Mouse (Mus musculus): ENCODE data around the gene Olfr555. TPM values are rescaled to one million over a fixed set of nuclear protein-coding genes. Genes with fewer than 3 reads are reported as not detected.
A peak's percentile ranks its signal among the peaks of the same experiment; 100 is the strongest.

The Olfr555 gene
- total and polyA plus RNA-seq, 3 experiments = not detected

DNA sequence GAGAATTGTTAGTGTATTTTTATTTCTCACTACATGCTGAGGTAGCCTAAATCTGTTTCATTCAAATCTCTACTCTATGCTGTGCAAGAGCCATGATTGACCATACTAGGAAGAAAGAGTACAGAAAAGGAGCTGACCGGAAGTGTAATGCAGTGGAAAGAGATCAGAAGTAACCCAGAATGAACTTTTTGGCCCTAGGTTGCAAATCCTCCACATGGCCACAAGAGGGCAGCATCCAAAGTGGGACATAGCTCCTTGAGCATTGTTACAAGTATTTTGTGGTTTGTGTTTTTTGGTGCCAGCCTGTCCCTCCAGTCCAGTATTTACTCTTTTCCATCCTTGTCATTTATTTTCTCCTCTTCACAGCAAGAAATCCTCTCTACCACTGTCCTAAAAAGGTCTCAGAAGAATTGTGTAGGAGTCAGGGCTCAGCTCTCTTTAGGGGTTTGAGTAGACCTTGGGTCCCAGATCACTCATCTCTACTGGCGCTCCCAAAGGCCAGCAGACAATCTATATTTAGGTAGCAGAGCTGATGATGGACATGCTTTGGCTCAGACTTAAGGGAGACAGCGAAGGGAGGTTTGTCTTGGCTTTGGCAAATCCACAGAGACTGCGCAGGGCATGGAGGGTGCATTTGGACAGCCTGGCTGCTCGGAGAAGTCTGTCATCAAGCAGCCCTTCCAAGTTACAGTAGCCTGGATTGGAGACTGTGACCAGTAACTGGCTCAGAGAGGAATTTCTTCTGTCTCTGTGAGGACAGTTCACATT is 36.9 kb downstream of the Olfr555 start, which contains the start of gene Olfr557:
Gene Olfr557, plus strand, starts transcription at position 553 of the 768 bp plus-strand sequence.
- Histone ChIP-seq H3K79me2 (replicated peaks; ENCODE audit: control insufficient read depth, insufficient read depth, low read length) (no peaks in the 10 kb centered on the region), H3K4me3 (no peak within 1 kb of the TSS), H3K36me3 (ENCODE audit: control insufficient read depth, insufficient read depth, low read length) (no peaks in the 10 kb centered on the region), H3K4me1 (ENCODE audit: control insufficient read depth, insufficient read depth, low read length) (no peaks in the 10 kb centered on the region), H3K9ac (ENCODE audit: low read depth, low read length) (no peak within 1 kb of the TSS), H3K27ac (no peak within 1 kb of the TSS; the same call in 1 of the 2 replicates), H3K27me3 (ENCODE audit: control insufficient read depth, insufficient read depth, low read length) (no peaks in the 10 kb centered on the region; the same call in 1 of the 2 replicates)
- 43% methylated on average over 5 of the region's 5 CpGs for WGBS
- TF ChIP-seq EP300 (IDR thresholded peaks at IDR 0.05; ENCODE audit: insufficient read depth, low read depth, low read length) (no peak), POLR2A (IDR thresholded peaks at IDR 0.05; ENCODE audit: insufficient read depth, low read depth, low read length) (no peak), CTCF (IDR thresholded peaks at IDR 0.05) (peak; percentile 89)
- intact Hi-C loops (cut with DNase I) = no loop called here
- peak in 1 of 2 experiments; percentile 45 for DNase-seq

DNA sequence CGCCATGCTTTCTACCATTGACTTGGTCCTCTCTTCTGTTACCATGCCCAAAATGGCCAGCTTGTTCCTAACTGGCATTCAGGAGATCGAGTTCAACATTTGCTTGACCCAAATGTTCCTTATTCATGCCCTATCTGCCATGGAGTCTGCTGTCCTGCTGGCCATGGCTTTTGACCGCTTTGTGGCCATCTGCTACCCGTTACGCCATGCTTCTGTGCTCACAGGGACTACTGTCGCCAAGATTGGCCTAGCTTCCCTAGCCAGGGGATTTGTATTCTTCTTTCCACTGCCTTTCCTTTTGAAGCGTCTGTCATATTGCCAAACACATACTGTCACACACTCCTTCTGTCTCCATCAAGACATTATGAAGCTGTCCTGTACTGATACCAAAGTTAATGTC is 39.8 kb downstream of the Olfr555 start:
- Histone ChIP-seq H3K9ac (ENCODE audit: low read depth, low read length) (no peak overlapping the region), H3K36me3 (ENCODE audit: control insufficient read depth, insufficient read depth, low read length) (no peaks in the 10 kb centered on the region), H3K4me1 (ENCODE audit: control insufficient read depth, insufficient read depth, low read length) (no peaks in the 10 kb centered on the region), H3K4me3 (no peak overlapping the region), H3K79me2 (replicated peaks; ENCODE audit: control insufficient read depth, insufficient read depth, low read length) (no peaks in the 10 kb centered on the region), H3K27ac (no peak overlapping the region), H3K27me3 (ENCODE audit: control insufficient read depth, insufficient read depth, low read length) (no peaks in the 10 kb centered on the region; the same call in 1 of the 2 replicates)
- WGBS = 87% methylated on average over 7 of the region's 7 CpGs
- TF ChIP-seq CTCF (IDR thresholded peaks at IDR 0.05) = no peak
- TF ChIP-seq EP300 (IDR thresholded peaks at IDR 0.05; ENCODE audit: insufficient read depth, low read depth, low read length) = no peak
- TF ChIP-seq POLR2A (IDR thresholded peaks at IDR 0.05; ENCODE audit: insufficient read depth, low read depth, low read length) = no peak
- intact Hi-C loops (cut with DNase I) = no loop called here
- no peak for DNase-seq

DNA sequence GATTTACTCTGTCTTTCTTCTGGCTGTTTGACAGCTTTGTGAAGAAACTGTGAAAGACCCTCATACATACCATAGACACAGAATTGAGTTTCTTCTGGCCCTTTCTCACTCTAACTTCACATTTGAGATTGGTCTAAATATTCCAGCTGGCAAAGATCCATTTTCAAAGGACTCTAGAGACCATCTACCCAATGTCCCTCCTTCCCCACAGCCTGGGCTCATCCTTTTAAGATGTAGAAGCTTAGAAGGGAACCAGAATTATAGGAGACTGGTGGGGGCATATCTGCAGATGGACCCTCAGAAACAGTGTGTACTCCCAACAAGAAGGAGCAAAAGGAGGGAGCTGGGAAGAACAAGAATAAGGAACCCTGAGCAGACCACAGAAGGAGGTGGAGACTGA is 43.3 kb downstream of the Olfr555 start, which contains the start of gene Olfr558:
Gene Olfr558, plus strand, starts transcription at position 301 of the 400 bp plus-strand sequence.
- TF ChIP-seq CTCF (IDR thresholded peaks at IDR 0.05) (no peak), POLR2A (IDR thresholded peaks at IDR 0.05; ENCODE audit: insufficient read depth, low read depth, low read length) (no peak), EP300 (IDR thresholded peaks at IDR 0.05; ENCODE audit: insufficient read depth, low read depth, low read length) (no peak)
- Histone ChIP-seq H3K9ac (ENCODE audit: low read depth, low read length) (no peak within 1 kb of the TSS), H3K4me1 (ENCODE audit: control insufficient read depth, insufficient read depth, low read length) (no peaks in the 10 kb centered on the region), H3K36me3 (ENCODE audit: control insufficient read depth, insufficient read depth, low read length) (no peaks in the 10 kb centered on the region), H3K4me3 (no peak within 1 kb of the TSS), H3K27ac (no peak within 1 kb of the TSS), H3K79me2 (replicated peaks; ENCODE audit: control insufficient read depth, insufficient read depth, low read length) (no peaks in the 10 kb centered on the region), H3K27me3 (ENCODE audit: control insufficient read depth, insufficient read depth, low read length) (no peaks in the 10 kb centered on the region)
- intact Hi-C loops (cut with DNase I) = no loop called here
- DNase-seq = no peak

Other genes starting within 250 kb of the Olfr555 start
- 1 to 10 TPM; 9.6 to 9.9 TPM for gene Rrm1, start 217.1 kb upstream of the Olfr555 start, total RNA-seq (2021)
- gene Rrm1, start 217.1 kb upstream of the Olfr555 start, polyA plus RNA-seq (2012; rRNA removed) = 4.4 and 8.1 TPM in 2 replicates
- gene Olfr543, start 177.1 kb upstream of the Olfr555 start, total RNA-seq (2021) = not detected
- not detected in 2 replicates for gene Olfr543, start 177.1 kb upstream of the Olfr555 start, polyA plus RNA-seq (2012; rRNA removed)
- gene Olfr544, start 170.5 kb upstream of the Olfr555 start, total RNA-seq (2021) = not detected
- gene Olfr544, start 170.5 kb upstream of the Olfr555 start, polyA plus RNA-seq (2012; rRNA removed) = not detected in 2 replicates
- gene Olfr545, start 159.2 kb upstream of the Olfr555 start, total RNA-seq (2021) = not detected
- gene Olfr545, start 159.2 kb upstream of the Olfr555 start, polyA plus RNA-seq (2012; rRNA removed) = not detected in 2 replicates
- not detected for gene Olfr547, start 124.1 kb upstream of the Olfr555 start, total RNA-seq (2021)
- gene Olfr547, start 124.1 kb upstream of the Olfr555 start, polyA plus RNA-seq (2012; rRNA removed) = not detected in 2 replicates
- not detected for gene Olfr548-ps1, start 117.9 kb upstream of the Olfr555 start, total RNA-seq (2021)
- not detected in 2 replicates for gene Olfr548-ps1, start 117.9 kb upstream of the Olfr555 start, polyA plus RNA-seq (2012; rRNA removed)
- gene Olfr549, start 109.0 kb upstream of the Olfr555 start, total RNA-seq (2021) = not detected
- not detected in 2 replicates for gene Olfr549, start 109.0 kb upstream of the Olfr555 start, polyA plus RNA-seq (2012; rRNA removed)
- 1 to 10 TPM; 3.7 to 6.1 TPM for gene Trim21, start 93.3 kb upstream of the Olfr555 start, total RNA-seq (2021)
- gene Trim21, start 93.3 kb upstream of the Olfr555 start, polyA plus RNA-seq (2012; rRNA removed) = 3.7 and 6.2 TPM in 2 replicates
- gene Olfr550, start 87.4 kb upstream of the Olfr555 start, total RNA-seq (2021) = under 1 TPM in 1 of 2 experiments, not detected in 1; 0.07 TPM
- gene Olfr550, start 87.4 kb upstream of the Olfr555 start, polyA plus RNA-seq (2012; rRNA removed) = 0.56 and 0.86 TPM in 2 replicates
- not detected for gene Olfr551, start 66.9 kb upstream of the Olfr555 start, total RNA-seq (2021)
- gene Olfr551, start 66.9 kb upstream of the Olfr555 start, polyA plus RNA-seq (2012; rRNA removed) = not detected in 2 replicates
- under 1 TPM; 0.13 to 0.20 TPM for gene Olfr552, start 61.1 kb upstream of the Olfr555 start, total RNA-seq (2021)
- not detected in 2 replicates for gene Olfr552, start 61.1 kb upstream of the Olfr555 start, polyA plus RNA-seq (2012; rRNA removed)
- not detected for gene Olfr553, start 40.6 kb upstream of the Olfr555 start, total RNA-seq (2021)
- gene Olfr553, start 40.6 kb upstream of the Olfr555 start, polyA plus RNA-seq (2012; rRNA removed) = not detected in 2 replicates
- gene Olfr554, start 20.4 kb upstream of the Olfr555 start, total RNA-seq (2021) = not detected
- not detected in 2 replicates for gene Olfr554, start 20.4 kb upstream of the Olfr555 start, polyA plus RNA-seq (2012; rRNA removed)
- not detected for gene Olfr556, start 6.1 kb downstream of the Olfr555 start, total RNA-seq (2021)
- not detected in 2 replicates for gene Olfr556, start 6.1 kb downstream of the Olfr555 start, polyA plus RNA-seq (2012; rRNA removed)
- 1 to 10 TPM; 8.1 to 9.5 TPM for gene Trim68, start 28.5 kb downstream of the Olfr555 start, total RNA-seq (2021)
- 20.4 and 33.3 TPM in 2 replicates for gene Trim68, start 28.5 kb downstream of the Olfr555 start, polyA plus RNA-seq (2012; rRNA removed)
- gene Olfr557, start 37.1 kb downstream of the Olfr555 start, total RNA-seq (2021) = not detected
- not detected in 2 replicates for gene Olfr557, start 37.1 kb downstream of the Olfr555 start, polyA plus RNA-seq (2012; rRNA removed)
- gene Olfr558, start 43.4 kb downstream of the Olfr555 start, total RNA-seq (2021) = 1 to 10 TPM; 3.0 to 3.8 TPM
- gene Olfr558, start 43.4 kb downstream of the Olfr555 start, polyA plus RNA-seq (2012; rRNA removed) = 3.5 and 8.4 TPM in 2 replicates
- gene Olfr33, start 60.2 kb downstream of the Olfr555 start, total RNA-seq (2021) = not detected
- 0.33 TPM in 1 of 2 replicates, not detected in the other for gene Olfr33, start 60.2 kb downstream of the Olfr555 start, polyA plus RNA-seq (2012; rRNA removed)
- gene Olfr559, start 68.7 kb downstream of the Olfr555 start, total RNA-seq (2021) = not detected
- gene Olfr559, start 68.7 kb downstream of the Olfr555 start, polyA plus RNA-seq (2012; rRNA removed) = not detected in 2 replicates
- not detected for gene Olfr560, start 100.5 kb downstream of the Olfr555 start, total RNA-seq (2021)
- gene Olfr560, start 100.5 kb downstream of the Olfr555 start, polyA plus RNA-seq (2012; rRNA removed) = 0.20 TPM in 2 replicates
- under 1 TPM; 0.57 to 0.86 TPM for gene Olfr78, start 100.6 kb downstream of the Olfr555 start, total RNA-seq (2021)
- 6.2 and 12.7 TPM in 2 replicates for gene Olfr78, start 100.6 kb downstream of the Olfr555 start, polyA plus RNA-seq (2012; rRNA removed)
- gene Olfr561, start 112.4 kb downstream of the Olfr555 start, total RNA-seq (2021) = not detected
- not detected in 2 replicates for gene Olfr561, start 112.4 kb downstream of the Olfr555 start, polyA plus RNA-seq (2012; rRNA removed)
- not detected for gene Olfr564, start 144.7 kb downstream of the Olfr555 start, total RNA-seq (2021)
- not detected in 2 replicates for gene Olfr564, start 144.7 kb downstream of the Olfr555 start, polyA plus RNA-seq (2012; rRNA removed)
- not detected for gene Olfr566, start 199.9 kb downstream of the Olfr555 start, total RNA-seq (2021)
- gene Olfr566, start 199.9 kb downstream of the Olfr555 start, polyA plus RNA-seq (2012; rRNA removed) = not detected in 2 replicates
- gene Olfr568, start 218.3 kb downstream of the Olfr555 start, total RNA-seq (2021) = not detected
- not detected in 2 replicates for gene Olfr568, start 218.3 kb downstream of the Olfr555 start, polyA plus RNA-seq (2012; rRNA removed)
- gene Olfr569, start 232.1 kb downstream of the Olfr555 start, total RNA-seq (2021) = not detected
- gene Olfr569, start 232.1 kb downstream of the Olfr555 start, polyA plus RNA-seq (2012; rRNA removed) = not detected in 2 replicates
- not detected for gene Olfr570, start 235.8 kb downstream of the Olfr555 start, total RNA-seq (2021)
- not detected in 2 replicates for gene Olfr570, start 235.8 kb downstream of the Olfr555 start, polyA plus RNA-seq (2012; rRNA removed)